Mouse (Mus musculus) cortical plate, adult 2 months (tissue): ENCODE results near the gene Fbxl17.

Source experiments
- CTCF ChIP-seq: fragments of 200-500 bp; IDR thresholded peaks from 2 replicates; pipeline ENCODE4 v1.5.1; 2011; ENCODE audit warnings: mild to moderate bottlenecking, control low read depth, low read length; ENCODE audit not compliant: insufficient read depth; ENCODE audit errors: extremely low read depth
- POLR2A ChIP-seq: fragments of 200-500 bp; IDR thresholded peaks from 2 replicates; pipeline ENCODE4 v1.6.1; 2011; ENCODE audit warnings: mild to moderate bottlenecking, low read length, control low read depth; ENCODE audit not compliant: insufficient read depth; ENCODE audit errors: extremely low read depth

- TF ChIP-seq POLR2A (no peak), CTCF (no peak)
Measured at GRCm38 (mm10) chr17:63189274-63189673, 310.5 kb downstream of the Fbxl17 start.
